Mouse (Mus musculus) spleen, adult 2 months (tissue): ENCODE measurements around the gene Spata31d1d.

Experiments used
- CTCF ChIP-seq: fragments of 200-500 bp; IDR thresholded peaks from 2 replicates; pipeline ENCODE4 v1.5.1; 2011; ENCODE audit warnings: mild to moderate bottlenecking, inconsistent platforms; ENCODE audit not compliant: insufficient read depth, insufficient read length, insufficient replicate concordance; ENCODE audit errors: extremely low read depth
- POLR2A ChIP-seq: fragments of 200-500 bp; IDR thresholded peaks from 2 replicates; pipeline ENCODE4 v1.6.1; 2011; ENCODE audit warnings: low read depth, low read length, inconsistent platforms

- no peak for TF ChIP-seq CTCF
- no peak for TF ChIP-seq POLR2A
These were observed 9.5 kb upstream of the Spata31d1d start for GRCm38 (mm10) chr13:59741096-59741495.
